Mouse (Mus musculus): Measurements from ENCODE around the gene Ptprcap.

Gene Ptprcap

DNA sequence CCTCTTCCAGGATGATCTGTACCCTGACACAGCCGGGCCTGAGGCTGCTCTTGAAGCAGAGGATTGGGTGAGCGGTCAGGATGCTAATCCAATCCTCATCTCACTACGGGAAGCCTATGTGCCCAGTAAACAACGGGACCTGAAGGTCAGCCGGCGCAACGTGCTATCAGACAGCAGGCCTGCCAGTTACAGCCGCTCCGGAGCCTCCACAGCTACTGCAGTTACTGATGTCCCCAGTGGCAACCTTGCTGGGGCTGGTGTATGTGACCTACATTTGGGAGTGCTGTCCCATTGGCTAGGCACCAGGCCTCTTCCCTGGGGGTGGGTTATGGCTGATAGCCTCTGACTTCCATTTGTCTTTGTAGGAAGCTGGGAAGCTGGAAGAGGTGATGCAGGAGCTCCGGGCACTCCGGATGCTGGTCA is at the start of gene Ptprcap:
Gene Ptprcap, plus strand, starts transcription at position 373 of the 423 bp plus-strand sequence.
- in situ Hi-C loops (cut with MboI; ENCODE audit: unreplicated experiment in 2 of 2) = no loop called here

DNA sequence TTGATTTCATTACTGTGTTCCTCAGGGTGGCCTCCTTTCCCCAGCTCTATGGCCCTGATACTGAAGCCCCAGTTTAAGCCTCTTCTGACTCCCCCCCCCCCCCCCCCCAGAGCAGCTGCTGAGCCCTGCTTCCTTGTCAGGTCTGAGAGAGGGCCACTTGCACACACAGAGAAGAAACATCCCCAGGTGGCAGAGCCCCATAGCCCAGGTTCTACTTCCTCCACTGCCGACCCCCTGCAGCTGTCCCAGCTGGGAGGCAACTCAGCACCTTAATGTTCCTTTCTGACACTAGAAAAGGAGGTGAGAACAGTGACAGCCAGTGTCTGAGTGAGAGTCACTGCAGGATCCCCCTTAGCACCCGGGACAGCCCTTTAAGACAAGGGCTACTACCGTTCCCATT is 49.6 kb upstream of the Ptprcap start:
- in situ Hi-C loops (cut with MboI; ENCODE audit: unreplicated experiment in 2 of 2) = no loop called here

GRCm38 (mm10) chr19:4104675-4105194 is 48.7 kb upstream of the Ptprcap start:
- in situ Hi-C loops (cut with MboI; ENCODE audit: unreplicated experiment in 2 of 2) = no loop called here

DNA sequence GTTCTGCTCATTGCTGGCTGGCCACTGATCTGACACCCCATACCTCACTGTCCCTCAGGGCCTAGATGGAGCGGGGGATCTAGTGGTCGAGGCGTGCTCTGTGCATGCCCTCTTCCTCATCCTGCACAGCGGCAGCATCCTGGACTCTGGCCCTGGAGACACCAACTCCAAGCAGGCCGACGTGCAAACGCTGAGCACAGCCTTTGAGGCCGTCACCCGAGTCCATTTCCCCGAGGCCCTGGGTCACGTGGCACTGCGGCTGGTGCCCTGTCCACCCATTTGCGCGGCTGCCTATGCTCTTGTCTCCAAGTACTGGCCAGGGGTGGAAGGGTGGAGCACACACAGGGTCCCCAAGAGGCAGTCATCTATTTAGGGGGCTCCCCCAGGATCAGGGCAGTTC is 46.8 kb upstream of the Ptprcap start:
- in situ Hi-C loops (cut with MboI; ENCODE audit: unreplicated experiment in 2 of 2) = no loop called here

DNA sequence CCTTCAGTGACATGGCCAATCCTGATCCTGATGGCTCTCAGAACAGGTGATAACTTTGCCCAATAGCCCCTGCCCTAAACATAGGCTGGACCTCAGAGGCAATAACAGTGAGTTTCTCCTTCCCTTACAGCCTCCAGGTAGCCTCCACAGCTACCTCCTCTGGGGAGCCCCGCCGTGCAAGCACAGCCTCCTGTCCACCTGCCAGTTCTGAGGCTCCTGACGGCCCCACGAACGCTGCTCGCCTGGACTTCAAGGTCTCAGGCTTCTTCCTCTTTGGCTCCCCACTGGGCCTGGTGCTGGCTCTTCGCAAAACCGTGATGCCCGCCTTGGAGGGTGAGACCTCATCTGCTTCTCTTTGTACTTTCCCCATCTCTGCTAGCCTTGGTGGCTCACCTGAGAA is 44.9 kb upstream of the Ptprcap start:
- in situ Hi-C loops (cut with MboI; ENCODE audit: unreplicated experiment in 2 of 2) = no loop called here

DNA sequence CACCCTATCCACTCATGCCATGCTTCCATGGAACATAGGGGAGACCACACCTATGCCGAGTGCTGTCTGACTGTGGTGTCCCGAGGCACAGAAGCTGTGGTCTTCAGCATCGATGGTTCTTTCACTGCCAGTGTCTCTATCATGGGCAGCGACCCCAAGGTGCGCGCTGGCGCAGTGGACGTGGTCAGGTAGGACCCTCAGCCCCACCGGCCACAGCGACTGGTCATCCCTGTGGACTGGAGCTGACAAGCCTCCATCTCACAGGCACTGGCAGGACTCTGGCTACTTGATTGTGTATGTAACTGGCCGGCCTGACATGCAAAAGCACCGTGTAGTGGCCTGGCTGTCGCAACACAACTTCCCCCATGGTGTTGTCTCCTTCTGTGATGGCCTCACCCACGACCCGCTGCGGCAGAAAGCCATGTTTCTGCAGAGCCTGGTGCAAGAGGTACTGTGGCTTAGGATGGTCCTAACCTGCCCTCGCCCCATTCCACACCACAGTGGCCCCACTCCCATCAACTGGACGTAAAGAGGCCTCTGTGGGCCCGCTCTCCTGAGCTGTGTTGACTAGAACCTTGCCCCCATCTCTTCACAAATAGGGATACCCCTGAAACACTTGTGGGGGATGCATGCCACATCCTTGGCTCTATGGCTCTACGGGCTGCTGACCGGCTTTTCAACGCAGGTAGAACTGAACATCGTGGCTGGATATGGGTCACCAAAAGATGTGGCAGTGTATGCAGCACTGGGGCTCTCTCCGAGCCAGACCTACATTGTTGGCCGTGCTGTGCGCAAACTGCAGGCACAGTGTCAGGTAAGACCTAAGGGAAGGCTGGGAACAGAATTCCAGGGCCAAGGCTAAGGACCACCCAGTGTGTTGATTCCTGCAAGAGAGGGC is 41.1 kb upstream of the Ptprcap start:
- in situ Hi-C loops (cut with MboI; ENCODE audit: unreplicated experiment in 2 of 2) = no loop called here

- in situ Hi-C loops (cut with MboI; ENCODE audit: unreplicated experiment in 2 of 2) = no loop called here
These were observed 40.1 kb upstream of the Ptprcap start for GRCm38 (mm10) chr19:4113186-4113805.

GRCm38 (mm10) chr19:4113806-4114230 is 39.6 kb upstream of the Ptprcap start:
- in situ Hi-C loops (cut with MboI; ENCODE audit: unreplicated experiment in 2 of 2) = no loop called here

- in situ Hi-C loops (cut with MboI; ENCODE audit: unreplicated experiment in 2 of 2) = no loop called here
These were observed 38.9 kb upstream of the Ptprcap start for GRCm38 (mm10) chr19:4114551-4114950.

DNA sequence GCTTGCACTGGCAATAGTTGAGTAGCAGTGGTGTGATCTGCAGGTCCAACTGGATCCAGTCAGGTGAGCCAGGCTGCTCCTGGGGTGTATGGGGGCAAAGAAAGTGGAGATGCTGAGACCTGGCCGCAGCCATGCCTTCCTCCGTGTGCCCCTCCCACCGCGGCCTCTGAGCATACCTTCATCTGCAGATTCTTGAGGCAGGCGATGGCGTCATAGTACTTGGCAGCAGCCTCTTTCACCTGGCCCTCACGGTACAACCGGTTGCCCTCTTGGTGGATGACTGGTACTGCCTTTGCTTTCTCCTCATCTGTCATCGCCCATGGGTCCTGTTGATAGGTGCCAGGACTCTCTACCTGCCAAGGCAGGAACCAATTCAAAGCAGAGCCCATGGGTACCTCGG is 38.3 kb upstream of the Ptprcap start:
- in situ Hi-C loops (cut with MboI; ENCODE audit: unreplicated experiment in 2 of 2) = no loop called here

DNA sequence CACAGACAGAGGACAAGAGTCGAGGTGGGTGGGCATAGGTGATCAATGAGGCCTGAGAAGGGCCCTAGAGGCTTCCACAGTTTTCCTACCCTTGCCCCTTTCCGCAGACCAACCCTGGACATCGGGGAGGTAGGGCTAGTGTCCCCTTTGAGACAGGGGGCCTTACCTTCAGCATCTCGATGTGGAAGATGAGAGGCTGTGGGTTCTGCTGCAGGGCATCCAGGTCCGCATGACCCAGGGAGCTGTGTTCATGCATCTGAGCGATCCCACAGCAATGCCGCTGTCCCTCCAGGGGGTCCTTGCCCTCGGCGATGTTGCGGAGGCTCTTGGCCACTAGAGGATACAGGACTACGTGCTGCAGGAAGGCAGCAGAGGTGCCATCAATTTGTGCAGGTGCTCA is 37.6 kb upstream of the Ptprcap start:
- in situ Hi-C loops (cut with MboI; ENCODE audit: unreplicated experiment in 2 of 2) = no loop called here

GRCm38 (mm10) chr19:4117006-4117405 is 36.4 kb upstream of the Ptprcap start:
- in situ Hi-C loops (cut with MboI; ENCODE audit: unreplicated experiment in 2 of 2) = no loop called here

DNA sequence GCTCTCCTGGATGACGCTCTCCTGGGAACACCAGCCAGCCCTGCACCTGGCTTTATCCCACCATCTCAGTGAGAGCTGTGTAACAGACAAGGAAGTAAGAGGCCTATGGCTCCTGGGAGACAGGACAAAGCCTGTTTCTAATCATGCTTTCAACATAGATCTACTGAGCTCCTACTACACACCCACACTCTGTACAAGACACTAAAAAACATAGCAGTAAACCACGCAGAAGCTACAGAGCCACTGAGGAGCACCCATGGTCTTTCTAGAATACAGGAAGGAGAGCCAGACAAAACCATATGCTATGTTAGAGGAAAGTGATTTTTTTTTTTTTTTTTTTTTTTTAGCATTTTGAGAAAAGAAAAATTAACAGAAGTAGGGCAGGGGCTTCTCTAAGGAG is 35.1 kb upstream of the Ptprcap start:
- in situ Hi-C loops (cut with MboI; ENCODE audit: unreplicated experiment in 2 of 2) = no loop called here

- in situ Hi-C loops (cut with MboI; ENCODE audit: unreplicated experiment in 2 of 2) = loop anchor here in 1 of 2 experiments (5.0 kb wide), 1 partner anchor 82 kb away; the partner anchor contains the start of gene Rad9a
These were observed 33.5 kb upstream of the Ptprcap start for GRCm38 (mm10) chr19:4119716-4120487.

- in situ Hi-C loops (cut with MboI; ENCODE audit: unreplicated experiment in 2 of 2) = loop anchor here in 1 of 2 experiments (5.0 kb wide), 1 partner anchor 82 kb away; the partner anchor contains the start of gene Rad9a
These were observed 32.9 kb upstream of the Ptprcap start for GRCm38 (mm10) chr19:4120496-4120895.

DNA sequence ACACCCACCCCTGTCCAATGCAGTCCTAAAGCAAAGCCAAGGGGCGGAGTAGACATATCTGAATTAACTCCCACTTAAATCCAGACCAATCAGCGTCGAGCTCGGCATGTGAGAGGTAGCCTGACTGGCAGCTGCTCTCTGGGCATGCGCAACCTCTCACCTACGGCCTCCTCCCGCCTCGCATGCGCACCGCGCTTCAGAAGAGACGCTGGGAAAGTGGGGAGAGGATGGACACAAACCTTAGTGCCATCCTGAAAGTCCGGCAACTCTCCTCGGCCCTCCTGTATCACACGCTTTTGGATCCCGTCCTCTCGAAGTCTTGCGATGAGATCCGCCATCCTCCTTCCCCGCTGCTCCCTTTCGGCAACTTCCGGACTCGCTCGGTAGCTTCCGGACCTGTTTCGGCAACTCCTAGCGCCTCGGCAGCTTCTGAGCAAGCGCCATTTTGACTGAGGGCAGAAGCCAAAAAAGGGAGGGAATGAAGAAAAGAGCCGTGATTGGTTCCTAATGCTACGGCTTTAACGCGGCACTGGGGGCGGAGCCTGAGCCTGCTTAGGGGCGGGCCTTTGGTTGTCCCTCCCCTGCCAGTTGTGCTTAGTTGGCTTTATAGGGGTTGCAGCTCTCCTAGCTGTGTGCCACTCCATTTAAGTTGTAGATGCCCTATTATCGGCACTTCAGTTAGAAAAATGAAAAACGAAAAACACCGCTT is 32.2 kb upstream of the Ptprcap start:
- in situ Hi-C loops (cut with MboI; ENCODE audit: unreplicated experiment in 2 of 2) = loop anchor here in 1 of 2 experiments (5.0 kb wide), 1 partner anchor 81 kb away; the partner anchor contains the start of gene Rad9a

GRCm38 (mm10) chr19:4121896-4122295 is 31.5 kb upstream of the Ptprcap start:
- in situ Hi-C loops (cut with MboI; ENCODE audit: unreplicated experiment in 2 of 2) = loop anchor here in 1 of 2 experiments (5.0 kb wide), 1 partner anchor 80 kb away; the partner anchor contains the start of gene Rad9a

DNA sequence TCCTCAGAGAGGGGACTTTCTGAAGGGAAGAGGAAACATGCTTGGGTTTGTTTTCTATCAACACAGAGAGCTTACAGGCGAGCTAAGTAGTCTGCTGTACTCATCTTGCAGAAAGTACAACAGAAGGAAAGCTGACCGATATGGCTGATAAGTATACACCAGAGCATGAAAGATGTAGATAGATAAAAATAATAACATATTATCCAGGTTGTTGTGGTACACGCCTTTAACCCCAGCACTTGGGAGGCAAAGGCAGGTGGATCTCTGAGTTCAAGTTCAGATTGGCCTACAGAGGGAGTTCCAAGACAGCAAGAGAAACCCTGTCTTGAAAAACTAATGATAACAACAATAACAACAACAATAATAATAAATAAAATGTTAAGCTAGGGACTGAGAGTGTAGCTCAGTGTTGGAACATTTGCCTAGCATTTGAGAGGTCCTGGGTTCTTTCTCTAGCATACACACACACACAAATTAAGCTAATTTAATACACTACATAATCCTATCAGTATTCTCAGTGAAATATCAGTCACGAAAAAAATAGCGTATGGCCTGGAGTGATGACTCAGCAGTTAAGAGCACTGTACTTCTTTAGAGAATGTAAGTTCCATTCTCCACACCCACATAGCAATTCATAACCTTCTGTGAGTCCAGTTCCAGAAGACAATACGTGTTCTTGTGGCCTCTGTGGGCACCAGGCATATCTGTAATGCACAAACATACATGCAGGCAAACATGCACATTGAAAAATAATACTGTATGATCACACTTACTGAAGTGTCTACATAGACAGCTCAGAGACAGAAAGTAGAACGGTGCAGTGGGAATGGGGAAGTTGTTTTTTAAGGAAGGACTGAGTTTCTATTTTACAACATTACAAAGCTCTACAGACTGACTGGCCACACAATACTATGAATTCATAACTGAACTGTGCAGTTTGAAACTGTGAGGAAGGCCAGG is 30.7 kb upstream of the Ptprcap start:
- in situ Hi-C loops (cut with MboI; ENCODE audit: unreplicated experiment in 2 of 2) = loop anchor here in 1 of 2 experiments (5.0 kb wide), 1 partner anchor 80 kb away; the partner anchor contains the start of gene Rad9a

DNA sequence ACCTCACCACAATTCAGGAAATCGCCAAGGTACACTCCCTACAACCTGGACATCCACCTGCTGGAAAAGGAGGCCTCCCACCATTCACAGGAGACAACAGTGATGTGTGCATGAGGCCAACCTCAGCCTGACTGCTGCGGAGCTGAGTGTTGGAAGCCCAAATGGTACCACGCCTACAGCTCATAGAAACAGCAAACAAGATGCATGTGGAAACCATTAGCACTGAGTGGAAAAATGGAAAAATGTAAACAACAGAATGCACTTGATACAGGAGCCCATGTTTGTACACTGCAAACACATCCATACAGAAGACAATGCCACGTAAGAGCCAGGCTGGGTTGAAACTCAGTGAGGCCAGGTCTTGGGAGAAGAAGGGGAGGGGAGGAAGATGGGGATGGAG is 29.0 kb upstream of the Ptprcap start:
- in situ Hi-C loops (cut with MboI; ENCODE audit: unreplicated experiment in 2 of 2) = loop anchor here in 1 of 2 experiments (5.0 kb wide), 1 partner anchor 78 kb away; the partner anchor contains the start of gene Rad9a

All from v-Abl transformed pro-B cells (cell line).